Mouse (Mus musculus) heart, postnatal 25 days (tissue): Measurements from ENCODE around the gene Gm20388. TPM values are rescaled to one million over a fixed set of nuclear protein-coding genes. Genes with fewer than 3 reads are reported as not detected.

Source experiments
- DNase-seq: peaks from one replicate; pipeline ENCODE4 v3.0.0; 2022; ENCODE audit warnings: low spot score
- intact Hi-C: fragments of 180-260 bp; cut with DNase I; formaldehyde crosslinking; loops from one replicate; pipeline ENCODE4 v1.15.1; 2025
- total RNA-seq, 2 experiments: library from RNA; stranded (reverse); gene quantifications; 2 replicates each; pipeline ENCODE4 v1.2.3; 2021

The Gm20388 gene
- total RNA-seq, 2 experiments from 2014 or later: 2.7 TPM; not detected in 1

GRCm38 (mm10) chr8:119948340-119948739 lies 37.7 kb downstream of the Gm20388 start:
- intact Hi-C loops: no loop called here

GRCm38 (mm10) chr8:119952282-119952681 lies 41.6 kb downstream of the Gm20388 start:
- no peak for DNase-seq
- intact Hi-C loops: no loop called here

More at GRCm38 (mm10) chr8:119948340-119948739, 37.7 kb downstream of the Gm20388 start:
- DNase-seq: no peak

- intact Hi-C loops: no loop called here
- DNase-seq: no peak
These were observed 42.1 kb downstream of the Gm20388 start for GRCm38 (mm10) chr8:119952747-119953146.

- intact Hi-C loops: no loop called here
- no peak for DNase-seq
These were observed 44.7 kb downstream of the Gm20388 start for GRCm38 (mm10) chr8:119955333-119955732.

- intact Hi-C loops: no loop called here
These were observed 47.4 kb downstream of the Gm20388 start for GRCm38 (mm10) chr8:119958076-119958475.

GRCm38 (mm10) chr8:119960531-119961104 lies 50.0 kb downstream of the Gm20388 start:
- intact Hi-C loops: no loop called here
- peak; percentile 44 for DNase-seq

More at GRCm38 (mm10) chr8:119958076-119958475, 47.4 kb downstream of the Gm20388 start:
- no peak for DNase-seq

GRCm38 (mm10) chr8:119964859-119965258 lies 54.2 kb downstream of the Gm20388 start:
- DNase-seq: no peak
- intact Hi-C loops: no loop called here

GRCm38 (mm10) chr8:119967435-119967834 lies 56.8 kb downstream of the Gm20388 start:
- no peak for DNase-seq
- intact Hi-C loops: no loop called here

- intact Hi-C loops: no loop called here
- DNase-seq: no peak
These were observed 59.5 kb downstream of the Gm20388 start for GRCm38 (mm10) chr8:119970169-119970568.

GRCm38 (mm10) chr8:119972558-119972957 lies 61.9 kb downstream of the Gm20388 start:
- DNase-seq: no peak

GRCm38 (mm10) chr8:119978770-119979381 lies 68.2 kb downstream of the Gm20388 start:
- intact Hi-C loops: no loop called here
- no peak for DNase-seq

More at GRCm38 (mm10) chr8:119972558-119972957, 61.9 kb downstream of the Gm20388 start:
- intact Hi-C loops: no loop called here

GRCm38 (mm10) chr8:119981253-119981652 lies 70.6 kb downstream of the Gm20388 start:
- intact Hi-C loops: no loop called here
- no peak for DNase-seq

- DNase-seq: no peak
- intact Hi-C loops: no loop called here
These were observed 73.4 kb downstream of the Gm20388 start for GRCm38 (mm10) chr8:119984085-119984484.

- no peak for DNase-seq
- intact Hi-C loops: no loop called here
These were observed 75.5 kb downstream of the Gm20388 start for GRCm38 (mm10) chr8:119986174-119986573.

GRCm38 (mm10) chr8:119988087-119988486 lies 77.4 kb downstream of the Gm20388 start:
- intact Hi-C loops: no loop called here
- DNase-seq: no peak

GRCm38 (mm10) chr8:119992249-119992648 lies 81.6 kb downstream of the Gm20388 start, which contains the start of gene Crispld2:
Crispld2 (plus strand) TSS chr8:119992438.
- DNase-seq: peak; percentile 75
- intact Hi-C loops: no loop called here

GRCm38 (mm10) chr8:119994114-119994513 lies 83.5 kb downstream of the Gm20388 start:
- no peak for DNase-seq
- intact Hi-C loops: no loop called here

- no peak for DNase-seq
- intact Hi-C loops: no loop called here
These were observed 83.9 kb downstream of the Gm20388 start for GRCm38 (mm10) chr8:119994556-119994955.

- DNase-seq: no peak
- intact Hi-C loops: no loop called here
These were observed 86.6 kb downstream of the Gm20388 start for GRCm38 (mm10) chr8:119997266-119997665.

- intact Hi-C loops: loop anchor here (5.0 kb wide), 1 partner anchor 42 kb away; no protein-coding TSS in a partner anchor
- DNase-seq: no peak
These were observed 89.8 kb downstream of the Gm20388 start for GRCm38 (mm10) chr8:120000461-120000860.

GRCm38 (mm10) chr8:120001712-120002111 lies 91.1 kb downstream of the Gm20388 start:
- DNase-seq: no peak
- intact Hi-C loops: loop anchor here (5.0 kb wide), 1 partner anchor 41 kb away; no protein-coding TSS in a partner anchor
